Mouse (Mus musculus) forebrain, postnatal 0 days (tissue): Measurements from ENCODE around the gene Rnf148. TPM values are rescaled to one million over a fixed set of nuclear protein-coding genes. Genes with fewer than 3 reads are reported as not detected.

Experiments
- ATAC-seq: fragments of 200-750 bp; cut with Nextera tagmentation; 2 replicates; pipeline ENCODE4 v1.8.0; 2017; ENCODE audit warnings: mild to moderate bottlenecking, moderate library complexity
- DNase-seq: peaks from one replicate; pipeline ENCODE4 v3.0.0-alpha.2; 2015
- H3K27ac ChIP-seq: fragments of 300-500 bp; sonication (generic); 2 replicates; pipeline ENCODE4 v1.5.1; 2014; ENCODE audit warnings: low read depth, mild to moderate bottlenecking, antibody characterized with exemption, low read length, moderate library complexity, mixed read lengths
- H3K27me3 ChIP-seq: fragments of 300-500 bp; sonication (generic); 2 replicates; pipeline ENCODE4 v1.6.1; 2014; ENCODE audit warnings: mild to moderate bottlenecking, low read length, mixed read lengths; ENCODE audit not compliant: insufficient read depth
- H3K36me3 ChIP-seq: fragments of 300-500 bp; sonication (generic); 2 replicates; pipeline ENCODE4 v1.6.1; 2014; ENCODE audit warnings: mild to moderate bottlenecking, moderate library complexity; ENCODE audit not compliant: insufficient read depth
- H3K4me1 ChIP-seq: fragments of 300-500 bp; sonication (generic); 2 replicates; pipeline ENCODE4 v1.6.1; 2014; ENCODE audit warnings: antibody characterized with exemption; ENCODE audit not compliant: insufficient read depth
- H3K4me2 ChIP-seq: fragments of 300-500 bp; sonication (generic); 2 replicates; pipeline ENCODE4 v1.6.1; 2014; ENCODE audit warnings: low read depth, mild to moderate bottlenecking, moderate library complexity
- H3K4me3 ChIP-seq: fragments of 300-500 bp; sonication (generic); 2 replicates; pipeline ENCODE4 v1.5.1; 2014; ENCODE audit warnings: low read depth, low read length, mixed read lengths
- H3K9ac ChIP-seq: fragments of 300-500 bp; sonication (generic); 2 replicates; pipeline ENCODE4 v1.6.1; 2014; ENCODE audit warnings: mild to moderate bottlenecking
- H3K9me3 ChIP-seq: fragments of 300-500 bp; sonication (generic); 2 replicates; pipeline ENCODE4 v1.6.1; 2016; ENCODE audit warnings: low read length
- CTCF ChIP-seq: sonication (generic); IDR thresholded peaks from 2 replicates; pipeline ENCODE4 v1.5.1; 2016; ENCODE audit warnings: antibody characterized with exemption, control low read depth, low read depth
- WGBS: fragments of 180-500 bp; shearing (Covaris S2); extraction: QIAGEN DNeasy Blood & Tissue Kit; methylation state at CpG from one replicate; pipeline ENCODE4 v1.1.7; 2014; 5-methylcytosine and 5-hydroxymethylcytosine counted together
- polyA plus RNA-seq: library from polyadenylated mRNA; unstranded; fragments of >200 nt; fragmentation: Nextera tagmentation; extraction: Ambion mirVana; gene quantifications from 2 replicates; pipeline ENCODE4 v1.2.1, GENCODE M21; 2015
- total RNA-seq: library from RNA; depleted of rRNA; stranded (reverse); fragments of >200 nt; gene quantifications from 2 replicates; pipeline ENCODE4 v1.2.3, GENCODE M21; 2014; rRNA removed

Rnf148 gene
- 0.15 TPM in 1 of 2 replicates, not detected in the other for total RNA-seq
- polyA plus RNA-seq, result not detected in 2 replicates

GRCm38 (mm10) chr6:23655036-23655435 is at the start of gene Rnf148:
Rnf148 (minus strand) TSS chr6:23655136.
- no peak for DNase-seq
- no peak for ATAC-seq
- Histone ChIP-seq H3K4me1 (no peaks in the 10 kb centered on the region), H3K27me3 (no peaks in the 10 kb centered on the region), H3K36me3 (no peaks in the 10 kb centered on the region), H3K4me2 (no peak within 1 kb of the TSS), H3K9ac (no peak within 1 kb of the TSS), H3K4me3 (no peak within 1 kb of the TSS), H3K9me3 (no peaks in the 10 kb centered on the region), H3K27ac (no peak within 1 kb of the TSS)
- no peak for TF ChIP-seq CTCF
- 96% methylated on average over 2 of the region's 2 CpGs for WGBS

- ATAC-seq (no peak), DNase-seq (no peak)
- no peaks in the 10 kb centered on the region for H3K9me3 ChIP-seq
- no peak overlapping the region for H3K9ac ChIP-seq
- H3K27ac ChIP-seq, result no peak overlapping the region
- WGBS, result 53% methylated on average over 3 of the region's 3 CpGs
- TF ChIP-seq CTCF, result no peak
- no peak overlapping the region for H3K4me2 ChIP-seq
- H3K4me1 ChIP-seq, result no peaks in the 10 kb centered on the region
- no peak overlapping the region for H3K4me3 ChIP-seq
- H3K36me3 ChIP-seq, result no peaks in the 10 kb centered on the region
- H3K27me3 ChIP-seq, result no peaks in the 10 kb centered on the region
Observed at GRCm38 (mm10) chr6:23700879-23701278, 45.9 kb upstream of the Rnf148 start.

GRCm38 (mm10) chr6:23678172-23678571 is 23.2 kb upstream of the Rnf148 start:
- Histone ChIP-seq H3K9ac (no peak overlapping the region), H3K36me3 (no peaks in the 10 kb centered on the region), H3K4me3 (no peak overlapping the region), H3K4me2 (no peak overlapping the region), H3K4me1 (no peaks in the 10 kb centered on the region), H3K27ac (no peak overlapping the region), H3K27me3 (no peaks in the 10 kb centered on the region), H3K9me3 (no peaks in the 10 kb centered on the region)
- WGBS, result 70% methylated on average over 1 of the region's 1 CpGs
- TF ChIP-seq CTCF, result no peak
- DNase-seq, result no peak
- ATAC-seq, result no peak

GRCm38 (mm10) chr6:23650205-23650604 is 4.7 kb downstream of the Rnf148 start, which contains the start of gene Rnf133:
Rnf133 (minus strand) TSS chr6:23650305.
- no peaks in the 10 kb centered on the region for H3K27me3 ChIP-seq

GRCm38 (mm10) chr6:23648732-23649131 is 6.2 kb downstream of the Rnf148 start:
- no peak overlapping the region for H3K4me3 ChIP-seq
- H3K36me3 ChIP-seq, result no peaks in the 10 kb centered on the region
- no peak overlapping the region for H3K4me2 ChIP-seq
- no peak for DNase-seq
- no peak overlapping the region for H3K9ac ChIP-seq
- no peak overlapping the region for H3K27ac ChIP-seq
- no peaks in the 10 kb centered on the region for H3K9me3 ChIP-seq
- no peaks in the 10 kb centered on the region for H3K4me1 ChIP-seq
- TF ChIP-seq CTCF, result no peak
- 87% methylated on average over 8 of the region's 8 CpGs for WGBS
- no peak for ATAC-seq
- no peaks in the 10 kb centered on the region for H3K27me3 ChIP-seq

More at GRCm38 (mm10) chr6:23650205-23650604, 4.7 kb downstream of the Rnf148 start, which contains the start of gene Rnf133:
- TF ChIP-seq CTCF, result no peak
- Histone ChIP-seq H3K27ac (no peak within 1 kb of the TSS), H3K9ac (no peak within 1 kb of the TSS), H3K4me3 (no peak within 1 kb of the TSS), H3K4me1 (no peaks in the 10 kb centered on the region), H3K4me2 (no peak within 1 kb of the TSS), H3K36me3 (no peaks in the 10 kb centered on the region), H3K9me3 (no peaks in the 10 kb centered on the region)
- DNase-seq, result no peak
- WGBS, result 94% methylated on average over 2 of the region's 2 CpGs
- ATAC-seq, result no peak

- Histone ChIP-seq H3K4me3 (no peak overlapping the region), H3K4me1 (no peaks in the 10 kb centered on the region), H3K27ac (no peak overlapping the region), H3K9me3 (no peaks in the 10 kb centered on the region), H3K36me3 (no peaks in the 10 kb centered on the region), H3K27me3 (no peaks in the 10 kb centered on the region), H3K9ac (no peak overlapping the region), H3K4me2 (no peak overlapping the region)
- WGBS, result 51% methylated on average over 7 of the region's 7 CpGs
- ATAC-seq (no peak), DNase-seq (no peak)
- TF ChIP-seq CTCF, result no peak
Observed at GRCm38 (mm10) chr6:23647627-23648247, 7.2 kb downstream of the Rnf148 start.

- no peak overlapping the region for H3K4me2 ChIP-seq
Observed at GRCm38 (mm10) chr6:23637081-23637480, 17.9 kb downstream of the Rnf148 start.

More at GRCm38 (mm10) chr6:23637081-23637480, 17.9 kb downstream of the Rnf148 start:
- Histone ChIP-seq H3K9ac (no peak overlapping the region), H3K36me3 (no peaks in the 10 kb centered on the region), H3K9me3 (no peaks in the 10 kb centered on the region), H3K27me3 (no peaks in the 10 kb centered on the region), H3K27ac (no peak overlapping the region), H3K4me3 (no peak overlapping the region), H3K4me1 (no peaks in the 10 kb centered on the region)
- no peak for TF ChIP-seq CTCF
- peak; percentile 27 for DNase-seq
- 51% methylated on average over 3 of the region's 3 CpGs for WGBS
- ATAC-seq, result peak; percentile 36; the same call in 1 of the 2 replicates
